Mouse (Mus musculus) erythroblast, embryonic 14.5 days (primary cell): ENCODE results near the gene Nfx1.

Experiments
- GATA1 ChIP-seq: IDR thresholded peaks from 2 replicates; pipeline ENCODE4 v1.6.1; 2012; ENCODE audit warnings: low read length, inconsistent platforms, mixed read lengths
- TAL1 ChIP-seq: IDR thresholded peaks from 3 replicates; pipeline ENCODE4 v1.6.1; 2012; ENCODE audit warnings: low read length, inconsistent platforms, mixed read lengths

- TF ChIP-seq TAL1 (no peak), GATA1 (no peak)
These were observed 72.2 kb downstream of the Nfx1 start for GRCm38 (mm10) chr4:41042880-41043279.
